10 mouse cellular contexts compared by ENCODE assay signal in the genomic region with DNA sequence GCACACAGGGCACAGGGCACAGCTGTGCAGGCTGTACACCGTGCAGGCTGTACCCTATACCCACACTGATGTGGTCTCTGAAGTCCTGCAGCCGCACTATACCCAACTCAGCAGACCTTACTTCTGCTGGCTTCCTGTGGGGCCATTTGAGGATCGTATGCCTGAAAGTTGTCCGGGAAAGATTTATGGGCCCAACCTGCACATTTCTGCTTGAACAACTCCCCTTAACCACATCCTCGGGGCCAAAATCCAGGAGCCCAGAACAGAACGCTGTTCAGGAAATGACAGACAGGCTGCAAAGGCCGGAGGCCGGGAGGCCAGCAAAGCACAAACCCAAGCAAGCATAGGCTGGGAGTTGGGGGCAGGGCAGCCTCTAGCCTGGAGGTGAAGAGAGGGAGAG. TPM values are rescaled to one million over a fixed set of nuclear protein-coding genes. Genes with fewer than 3 reads are reported as not detected.
DNase-seq lines count a peak whose midpoint lies in the region; ATAC-seq lines count a peak whose summit lies in the region.
"Had no signal": no experiment of that assay in that cellular context is flagged by ENCODE, and none has a peak within 500 bp of the region (broad histone marks: within the 10 kb centered on the region; RNA-seq: fewer than 3 reads in every experiment).

No protein-coding gene starts in this region.

- no peaks in the 10 kb centered on the region for H3K36me3 ChIP-seq in hindbrain, embryonic 12.5 days
- H3K36me3 ChIP-seq: heart, embryonic 12.5 days had no signal

- no peak overlapping the region for H3K4me2 ChIP-seq in hindbrain, embryonic 12.5 days (replicated peaks)
- H3K4me2 ChIP-seq: heart, embryonic 12.5 days had no signal

- no peak for ATAC-seq in hindbrain, embryonic 12.5 days (ENCODE audit: low FRiP score)
- ATAC-seq in megakaryocyte-erythroid progenitor cell, adult 5-6 weeks (replicated peaks; ENCODE audit: low FRiP score, low TSS enrichment, poor library complexity, severe bottlenecking) = no peak

- WGBS in hindbrain, embryonic 12.5 days = 25% methylated on average over 8 of the region's 8 CpGs

- H3K9me3 ChIP-seq in hindbrain, embryonic 12.5 days (replicated peaks) = no peaks in the 10 kb centered on the region

- no peak overlapping the region for H3K9ac ChIP-seq in hindbrain, embryonic 12.5 days
- H3K9ac ChIP-seq: heart, embryonic 12.5 days had no signal

- DNase-seq in 416B (ENCODE audit: low read depth) = peak; percentile 67
- DNase-seq in embryo, embryonic 10.5 days (ENCODE audit: low spot score) = peak; percentile 59
- peak; percentile 61 for DNase-seq in mesoderm, embryonic 11.5 days (ENCODE audit: low read depth, low spot score)
- DNase-seq in retina, postnatal 1 day = no peak
- no peak for DNase-seq in cerebellum, adult 8-10 months
- DNase-seq: adrenal gland, adult 2 months; cerebellum, adult 2 months had no signal

- H3K4me3 ChIP-seq in hindbrain, embryonic 12.5 days = no peak overlapping the region
- H3K4me3 ChIP-seq: heart, embryonic 12.5 days had no signal

- peaks cover 3% of the 10 kb centered on the region; the same call in 1 of the 2 replicates for H3K27me3 ChIP-seq in hindbrain, embryonic 12.5 days

- peak overlapping the region; percentile 87 for H3K27ac ChIP-seq in hindbrain, embryonic 12.5 days

- H3K4me1 ChIP-seq in hindbrain, embryonic 12.5 days = peaks cover 57% of the 10 kb centered on the region

RNA-seq across cellular contexts. Expression of gene Rplp1, which starts 41.0 kb away (rescaled TPM):
- polyA plus RNA-seq in hindbrain, embryonic 12.5 days (2016; fragmentation: Nextera tagmentation; extraction: Ambion mirVana) = 692 and 796 TPM in 2 replicates
- total RNA-seq in megakaryocyte-erythroid progenitor cell, adult 5-6 weeks (2014; fragmentation: Nextera tagmentation) = 5,809 and 5,838 TPM in 2 replicates
- total RNA-seq in megakaryocyte-erythroid progenitor cell, adult 5-6 weeks (2017) = 6,867 and 6,903 TPM in 2 replicates

Comparison
In these comparisons a context has a peak if more than half of its experiments do, and no peak if none do; other contexts are left out.
1. DNase-seq: peak in 416B (single experiment), embryo, embryonic 10.5 days (single experiment) and mesoderm, embryonic 11.5 days (single experiment); none in retina, postnatal 1 day (single experiment) and cerebellum, adult 8-10 months (single experiment).